14 mouse cellular contexts compared by ENCODE assay signal in the genomic region with DNA sequence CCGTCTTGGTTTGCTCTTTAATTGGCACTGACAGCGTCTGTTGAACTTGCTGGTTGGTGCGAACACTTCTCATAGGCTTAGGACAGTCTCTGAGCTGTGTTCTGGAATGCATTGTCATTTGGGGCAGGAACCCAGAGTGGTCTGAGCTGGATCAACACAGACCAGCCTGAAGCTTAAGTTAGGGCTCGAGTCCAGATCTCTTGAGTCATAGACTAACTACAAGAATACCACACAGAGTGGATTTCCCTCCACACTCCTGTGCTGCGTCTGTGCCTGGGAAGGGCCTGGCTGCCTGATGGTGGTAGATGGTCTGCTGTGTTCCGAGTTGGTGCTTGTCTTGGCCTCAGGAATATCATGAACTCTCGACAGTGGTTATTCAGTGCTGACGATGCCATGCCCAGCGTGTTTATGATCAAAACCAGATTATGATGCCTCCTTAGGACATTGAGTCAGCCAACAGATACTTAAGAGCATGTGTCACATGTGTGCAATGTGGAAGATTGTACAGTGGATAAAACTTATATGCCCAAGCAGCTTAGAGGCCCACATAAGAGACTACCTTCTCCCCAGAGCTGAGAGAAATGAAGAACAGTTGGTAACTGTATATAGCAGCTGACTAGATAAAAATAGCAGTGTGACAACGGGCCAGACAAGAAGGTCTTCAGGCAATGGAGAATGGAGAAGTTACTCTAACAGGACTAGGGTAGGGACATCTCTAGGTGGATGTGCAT.
A peak's percentile ranks its signal among the peaks of the same experiment; 100 is the strongest.
DNase-seq lines count a peak whose midpoint lies in the region; ATAC-seq and TF ChIP-seq lines count a peak whose summit lies in the region.
"Had no signal": no experiment of that assay in that cellular context is flagged by ENCODE, and none has a peak within 500 bp of the region (broad histone marks: within the 10 kb centered on the region; RNA-seq: fewer than 3 reads in every experiment).

No protein-coding gene starts in this region.

- DNase-seq in gastrocnemius, adult 2 months, result no peak
- DNase-seq in gastrocnemius, postnatal 10 days, result no peak
- peak; percentile 54 for DNase-seq in midbrain, embryonic 11.5 days (ENCODE audit: low spot score, missing footprints)
- DNase-seq in adipocyte (ENCODE audit: low spot score), result no peak
- no peak for DNase-seq in right cerebral cortex, postnatal 25 days
- DNase-seq: adrenal gland, adult 2 months; cerebellum, postnatal 25 days; heart, postnatal 4 days; thymus, adult 18-20 months had no signal

- no peak overlapping the region for H3K4me2 ChIP-seq in midbrain, embryonic 11.5 days
- no peak overlapping the region for H3K4me2 ChIP-seq in midbrain, embryonic 15.5 days
- no peak overlapping the region for H3K4me2 ChIP-seq in embryonic facial prominence, embryonic 15.5 days (replicated peaks)
- no peak overlapping the region for H3K4me2 ChIP-seq in kidney, embryonic 14.5 days (replicated peaks; ENCODE audit: low read depth, low read length)
- H3K4me2 ChIP-seq: liver, embryonic 12.5 days had no signal

- no peaks in the 10 kb centered on the region for H3K27me3 ChIP-seq in midbrain, embryonic 11.5 days (ENCODE audit: control insufficient read depth, insufficient read depth, low read length)
- H3K27me3 ChIP-seq in midbrain, embryonic 15.5 days (replicated peaks), result no peaks in the 10 kb centered on the region
- no peaks in the 10 kb centered on the region for H3K27me3 ChIP-seq in embryonic facial prominence, embryonic 15.5 days
- H3K27me3 ChIP-seq in kidney, embryonic 14.5 days (ENCODE audit: control insufficient read depth, insufficient read depth, low read length), result no peaks in the 10 kb centered on the region
- H3K27me3 ChIP-seq: liver, embryonic 12.5 days had no signal

- no peaks in the 10 kb centered on the region for H3K36me3 ChIP-seq in midbrain, embryonic 11.5 days (ENCODE audit: control insufficient read depth, insufficient read depth, low read length)
- H3K36me3 ChIP-seq in midbrain, embryonic 15.5 days (replicated peaks), result no peaks in the 10 kb centered on the region
- no peaks in the 10 kb centered on the region for H3K36me3 ChIP-seq in embryonic facial prominence, embryonic 15.5 days
- peaks cover 14% of the 10 kb centered on the region; the same call in 1 of the 2 replicates for H3K36me3 ChIP-seq in kidney, embryonic 14.5 days (ENCODE audit: control insufficient read depth, insufficient read depth, low read length)
- H3K36me3 ChIP-seq: liver, embryonic 12.5 days had no signal

- H3K9me3 ChIP-seq in midbrain, embryonic 11.5 days (ENCODE audit: control insufficient read depth, low read length), result no peaks in the 10 kb centered on the region
- H3K9me3 ChIP-seq in midbrain, embryonic 15.5 days, result no peaks in the 10 kb centered on the region
- no peaks in the 10 kb centered on the region for H3K9me3 ChIP-seq in embryonic facial prominence, embryonic 15.5 days (replicated peaks)
- H3K9me3 ChIP-seq in kidney, embryonic 14.5 days (ENCODE audit: control insufficient read depth, low read length), result no peaks in the 10 kb centered on the region
- H3K9me3 ChIP-seq: liver, embryonic 12.5 days had no signal

- 91% methylated on average over 10 of the region's 10 CpGs for WGBS in midbrain, embryonic 11.5 days
- WGBS in midbrain, embryonic 15.5 days, result 94% methylated on average over 10 of the region's 10 CpGs
- 54% methylated on average over 10 of the region's 10 CpGs for WGBS in embryonic facial prominence, embryonic 15.5 days
- WGBS in kidney, embryonic 14.5 days, result 93% methylated on average over 10 of the region's 10 CpGs

- H3K9ac ChIP-seq in midbrain, embryonic 11.5 days (ENCODE audit: low read length), result no peak overlapping the region
- no peak overlapping the region for H3K9ac ChIP-seq in midbrain, embryonic 15.5 days
- H3K9ac ChIP-seq in embryonic facial prominence, embryonic 15.5 days, result no peak overlapping the region
- no peak overlapping the region for H3K9ac ChIP-seq in kidney, embryonic 14.5 days (ENCODE audit: low read depth, low read length)
- H3K9ac ChIP-seq: liver, embryonic 12.5 days had no signal

- intact Hi-C loops in gastrocnemius, adult 2 months (cut with DNase I), result no loop called here

- peak overlapping the region; percentile 82 for H3K27ac ChIP-seq in gastrocnemius, adult 2 months
- H3K27ac ChIP-seq in midbrain, embryonic 11.5 days (ENCODE audit: low read depth, low read length), result no peak overlapping the region
- H3K27ac ChIP-seq in midbrain, embryonic 15.5 days, result no peak overlapping the region
- H3K27ac ChIP-seq in embryonic facial prominence, embryonic 15.5 days (replicated peaks), result peak overlapping the region; percentile 40
- H3K27ac ChIP-seq in kidney, embryonic 14.5 days (ENCODE audit: low read depth, low read length), result no peak overlapping the region
- H3K27ac ChIP-seq: liver, embryonic 12.5 days had no signal

- H3K4me3 ChIP-seq in gastrocnemius, adult 2 months, result no peak overlapping the region
- H3K4me3 ChIP-seq in midbrain, embryonic 11.5 days (ENCODE audit: low read depth, low read length), result no peak overlapping the region
- no peak overlapping the region for H3K4me3 ChIP-seq in midbrain, embryonic 15.5 days
- H3K4me3 ChIP-seq in embryonic facial prominence, embryonic 15.5 days (replicated peaks), result no peak overlapping the region
- no peak overlapping the region for H3K4me3 ChIP-seq in kidney, embryonic 14.5 days (ENCODE audit: low read length)
- H3K4me3 ChIP-seq: liver, embryonic 12.5 days had no signal

- no peak for TF ChIP-seq CTCF in gastrocnemius, adult 2 months (IDR thresholded peaks at IDR 0.05)

- ATAC-seq in midbrain, embryonic 11.5 days (ENCODE audit: low FRiP score), result no peak
- no peak for ATAC-seq in midbrain, embryonic 15.5 days (replicated peaks)
- ATAC-seq in embryonic facial prominence, embryonic 15.5 days (ENCODE audit: insufficient number of reproducible peaks, low FRiP score, low TSS enrichment, low read depth), result 0 out of 2 replicates have a peak, but pooled peaks have one; percentile 30
- no peak for ATAC-seq in kidney, embryonic 14.5 days (ENCODE audit: low FRiP score, low TSS enrichment)
- ATAC-seq: forebrain, embryonic 16.5 days; liver, embryonic 12.5 days had no signal

- H3K4me1 ChIP-seq in midbrain, embryonic 11.5 days (ENCODE audit: control insufficient read depth, insufficient read depth, low read length), result peaks cover 11% of the 10 kb centered on the region
- peaks cover 20% of the 10 kb centered on the region for H3K4me1 ChIP-seq in midbrain, embryonic 15.5 days
- H3K4me1 ChIP-seq in embryonic facial prominence, embryonic 15.5 days, result peaks cover 39% of the 10 kb centered on the region
- 0 out of 2 replicates have a peak, but pooled peaks cover 7% of the 10 kb centered on the region for H3K4me1 ChIP-seq in kidney, embryonic 14.5 days (ENCODE audit: control insufficient read depth, insufficient read depth, low read length)

Comparison
In these comparisons a context has a peak if more than half of its experiments do, and no peak if none do; other contexts are left out.
1. H3K27ac ChIP-seq: peak in gastrocnemius, adult 2 months (single experiment) and embryonic facial prominence, embryonic 15.5 days (single experiment); none in midbrain, embryonic 11.5 days (single experiment), midbrain, embryonic 15.5 days (single experiment) and kidney, embryonic 14.5 days (single experiment).